Mouse (Mus musculus): ENCODE measurements around the gene Lingo2.

DNA sequence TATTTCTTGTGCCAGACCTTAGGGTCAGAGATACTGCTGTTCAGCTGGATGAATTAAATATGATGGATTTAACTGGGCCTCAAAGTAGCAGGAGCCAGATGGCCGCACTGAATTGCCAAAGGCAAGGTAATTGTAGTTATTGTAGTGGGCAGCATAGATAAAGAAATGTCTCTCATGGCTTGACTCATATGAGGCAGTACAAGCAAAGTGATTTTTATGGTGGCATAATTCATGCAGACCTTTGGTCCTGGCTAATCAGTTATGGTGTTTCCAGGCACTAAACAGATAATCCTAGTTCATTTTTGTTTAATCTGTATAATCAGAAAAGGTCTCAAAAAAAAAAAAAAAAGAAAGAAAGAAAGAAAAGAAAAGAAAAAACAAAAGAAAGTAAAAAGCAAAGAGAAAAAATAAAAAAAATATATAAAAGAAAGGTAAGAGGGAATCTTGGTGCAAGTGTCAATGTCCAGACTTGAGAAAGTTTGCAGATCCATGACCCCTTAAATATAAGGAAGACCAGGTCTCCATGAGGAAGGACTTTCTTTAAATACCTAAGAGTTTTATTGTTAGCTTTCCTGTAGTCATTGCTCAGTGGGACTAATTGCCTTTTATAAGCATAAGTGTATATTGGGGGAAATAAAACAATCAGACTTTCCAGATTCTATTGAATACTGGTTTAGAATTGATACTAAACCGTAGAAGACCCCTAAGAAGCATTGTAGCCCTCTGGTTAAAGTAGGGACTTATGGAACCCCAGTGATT is 959.4 kb downstream of the Lingo2 start:
- TF ChIP-seq GATA1 (IDR thresholded peaks at IDR 0.05; ENCODE audit: borderline replicate concordance, low read length) = no peak
- TF ChIP-seq FLI1 (IDR thresholded peaks at IDR 0.05; ENCODE audit: low read length) = no peak

Measured in megakaryocyte, embryonic 14.5 days (primary cell).